Mouse (Mus musculus): Measurements from ENCODE around the gene Stra8. TPM values are rescaled to one million over a fixed set of nuclear protein-coding genes. Genes with fewer than 3 reads are reported as not detected.
A peak's percentile ranks its signal among the peaks of the same experiment; 100 is the strongest.

Stra8 gene
- total RNA-seq, 4 experiments from 2014 or later = not detected

DNA sequence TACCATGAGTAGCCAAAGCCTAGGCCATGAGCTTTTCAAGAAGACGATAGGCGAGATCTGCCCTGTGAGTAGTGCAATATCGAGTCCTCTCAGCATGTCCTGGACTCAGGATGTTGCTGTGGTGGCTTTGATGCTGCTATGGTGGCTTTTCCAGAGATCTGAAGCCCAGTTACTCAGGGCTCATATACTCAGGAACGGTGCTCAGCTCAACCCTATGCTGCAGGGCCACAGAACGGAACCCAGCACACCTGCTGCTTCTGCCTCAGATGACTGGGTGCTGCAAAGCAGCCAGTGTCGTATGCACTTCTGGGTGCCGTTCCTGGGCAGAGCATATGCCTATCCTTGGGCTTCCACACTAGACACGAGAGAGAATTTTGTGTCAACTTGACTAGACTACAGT lies 19.5 kb downstream of the Stra8 start:
- no peak for DNase-seq (ENCODE audit: low spot score in 2 of 2)

GRCm38 (mm10) chr6:34941496-34941895 lies 21.5 kb downstream of the Stra8 start:
- no peak for DNase-seq (ENCODE audit: low spot score in 2 of 2)

GRCm38 (mm10) chr6:34942446-34942845 lies 22.5 kb downstream of the Stra8 start:
- DNase-seq (ENCODE audit: low spot score in 2 of 2) = no peak

- DNase-seq (ENCODE audit: low spot score in 2 of 2) = no peak
Measured at GRCm38 (mm10) chr6:34943499-34943898, 23.5 kb downstream of the Stra8 start.

DNA sequence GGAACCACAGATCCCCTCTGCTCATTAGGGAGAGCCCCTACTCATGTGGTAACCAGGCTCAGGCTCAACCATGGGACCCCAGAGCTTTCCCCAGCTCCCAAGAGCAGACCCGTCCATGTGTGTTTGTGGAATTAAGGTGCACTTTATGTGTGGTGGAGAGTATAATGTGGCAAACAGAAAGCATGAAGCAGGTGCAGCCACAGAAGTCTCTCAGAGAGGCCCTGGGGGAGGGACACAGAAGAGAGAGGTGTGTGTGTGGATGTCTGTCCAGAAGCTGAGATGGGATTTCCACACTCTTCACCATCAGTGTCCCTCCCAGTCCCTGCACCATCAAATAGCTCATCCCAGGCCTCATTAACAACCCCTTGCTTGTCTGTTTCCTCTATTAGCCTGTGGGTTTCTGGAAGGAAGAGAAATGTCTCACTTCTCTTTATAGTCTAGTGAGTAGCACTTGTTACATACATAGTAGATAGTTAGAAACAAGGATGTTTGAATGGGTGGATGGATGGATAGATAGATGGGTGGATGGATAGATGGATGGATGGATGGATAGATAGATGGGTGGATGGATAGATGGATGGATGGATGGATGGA lies 26.6 kb downstream of the Stra8 start:
- no peak for DNase-seq (ENCODE audit: low spot score in 2 of 2)

DNA sequence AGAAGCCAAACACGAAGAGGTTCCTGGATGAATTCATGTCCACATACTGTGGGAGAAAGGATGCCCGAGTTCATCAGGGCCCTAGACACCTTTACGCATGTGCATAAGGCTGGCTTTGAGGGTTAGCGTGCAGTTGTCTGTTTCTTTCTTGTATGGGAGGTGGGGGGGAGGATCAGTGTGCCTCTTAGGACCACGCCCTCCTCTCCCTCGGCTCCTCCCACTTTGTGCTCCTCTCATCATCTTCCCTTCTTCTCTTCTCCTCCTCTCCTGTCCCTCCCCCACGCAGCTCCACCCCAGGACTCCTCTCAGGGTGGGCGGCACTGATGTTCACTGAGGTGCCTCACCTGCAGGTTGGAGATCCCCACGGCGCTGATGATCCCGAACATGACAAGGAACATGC lies 28.5 kb downstream of the Stra8 start:
- DNase-seq (ENCODE audit: low spot score in 2 of 2) = peak in 1 of 2 experiments; percentile 22

DNA sequence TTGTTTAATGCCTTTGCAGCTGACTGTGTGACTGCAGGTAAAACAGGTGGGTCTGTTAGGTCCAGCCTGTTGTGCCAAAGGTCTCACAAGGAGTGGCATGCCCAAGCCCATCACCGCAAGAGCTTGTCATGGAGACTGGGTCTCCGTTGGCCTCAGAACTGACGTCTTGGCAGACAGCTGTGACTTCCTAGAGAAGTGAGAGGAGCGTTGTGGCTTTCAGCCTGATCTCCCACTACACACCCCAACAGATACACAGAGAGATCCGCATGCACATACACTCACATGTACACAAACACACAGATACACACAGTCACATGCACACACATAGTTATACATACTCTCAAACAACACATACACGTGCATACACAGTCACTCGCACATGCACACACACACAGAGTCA lies 31.6 kb downstream of the Stra8 start:
- no peak for DNase-seq (ENCODE audit: low spot score in 2 of 2)

- no peak for DNase-seq (ENCODE audit: low spot score in 2 of 2)
Measured at GRCm38 (mm10) chr6:34951956-34952667, 32.1 kb downstream of the Stra8 start.

GRCm38 (mm10) chr6:34954926-34955861 lies 35.2 kb downstream of the Stra8 start:
- no peak for DNase-seq (ENCODE audit: low spot score in 2 of 2)

DNA sequence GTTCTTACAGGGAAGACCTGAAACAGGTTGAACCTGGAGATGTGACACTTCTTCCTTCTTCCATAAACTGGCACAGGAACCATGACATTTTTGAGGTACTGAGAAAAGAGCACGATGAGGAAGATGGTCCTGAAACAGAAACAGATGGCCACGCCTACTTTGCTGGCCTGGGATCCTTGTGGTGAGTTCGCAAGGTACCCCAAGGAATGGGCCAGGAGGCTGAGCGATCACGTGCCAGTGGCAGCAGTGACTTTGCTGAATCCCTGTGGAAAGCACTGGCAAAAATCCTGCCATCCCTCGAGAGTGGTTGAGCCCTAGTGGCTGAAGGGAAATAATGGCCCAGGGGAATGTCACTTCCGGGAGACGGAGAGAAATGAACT lies 35.9 kb downstream of the Stra8 start:
- no peak for DNase-seq (ENCODE audit: low spot score in 2 of 2)

- no peak for DNase-seq (ENCODE audit: low spot score in 2 of 2)
Measured at GRCm38 (mm10) chr6:34959131-34959530, 39.2 kb downstream of the Stra8 start.

DNA sequence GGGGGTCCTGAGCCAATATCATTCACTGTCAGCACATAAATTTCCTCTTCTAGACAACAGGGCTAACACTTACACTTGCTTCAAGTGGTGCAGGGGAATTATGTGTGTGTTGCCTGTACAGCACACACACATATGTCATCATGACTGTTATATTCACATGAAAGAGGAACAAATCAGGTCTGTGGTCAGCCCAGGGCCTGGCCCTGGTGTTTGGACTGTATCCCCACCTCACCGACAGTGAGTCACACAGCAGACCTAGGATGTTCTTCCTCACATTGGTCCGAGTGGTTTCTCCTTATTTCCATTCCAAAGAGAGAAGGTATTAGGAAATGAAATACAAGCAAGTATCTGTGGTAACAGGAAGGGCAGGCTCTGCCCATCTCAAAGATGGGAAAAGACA lies 44.6 kb downstream of the Stra8 start:
- no peak for DNase-seq (ENCODE audit: low spot score in 2 of 2)

DNA sequence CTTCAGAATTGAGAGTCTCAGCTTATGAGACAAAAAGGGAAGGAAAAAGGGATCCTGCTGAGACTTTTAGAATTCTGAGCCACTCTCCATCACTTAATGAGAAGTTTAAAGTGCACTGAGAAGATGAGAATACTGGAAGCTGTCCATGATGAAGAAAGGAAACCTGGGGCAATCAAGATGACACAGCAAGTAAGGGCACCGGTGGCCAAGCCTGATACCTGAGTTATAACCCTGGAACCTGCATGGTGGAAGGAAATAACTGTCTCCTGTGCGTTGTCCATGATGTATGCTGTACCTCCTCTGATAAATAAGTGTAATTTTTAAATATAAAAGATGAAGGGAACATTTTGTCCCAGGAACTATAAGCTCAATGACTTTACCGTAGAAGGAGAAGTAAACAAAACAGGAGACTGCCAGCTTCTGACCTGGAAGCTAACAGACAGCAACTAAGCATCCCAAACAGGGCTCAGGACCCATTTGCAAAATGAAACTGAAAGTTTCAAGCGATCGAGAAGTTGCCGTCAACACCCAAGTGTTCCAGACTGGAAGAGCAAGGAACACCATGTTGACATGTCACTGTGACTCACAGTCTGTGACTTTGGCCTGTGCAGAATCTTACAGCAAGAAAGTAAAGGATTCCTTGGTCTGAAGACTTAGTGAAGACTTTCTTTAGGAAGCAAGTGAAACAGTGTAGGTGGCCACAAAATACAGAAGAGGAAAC lies 46.0 kb downstream of the Stra8 start:
- DNase-seq (ENCODE audit: low spot score in 2 of 2) = no peak

DNA sequence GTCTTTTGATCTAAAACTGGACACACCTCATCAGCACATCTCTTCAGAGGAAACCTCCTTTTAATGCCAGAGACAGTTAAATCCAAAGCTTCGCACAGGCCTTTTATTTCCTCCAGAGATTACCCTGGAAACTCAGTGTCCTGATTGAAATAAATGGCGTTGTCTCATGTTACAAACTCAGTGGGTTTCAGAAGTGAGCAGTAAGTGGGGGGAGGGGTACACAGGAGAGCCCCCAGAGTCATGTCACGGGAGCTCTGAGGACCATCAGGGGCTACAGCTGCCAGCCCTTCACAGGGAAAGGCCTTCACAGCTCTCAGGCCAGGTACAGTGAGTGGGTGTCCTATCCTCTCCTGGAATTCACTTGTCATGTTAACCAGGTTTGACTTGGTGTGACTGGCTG lies 51.2 kb downstream of the Stra8 start:
- no peak for DNase-seq (ENCODE audit: low spot score in 2 of 2)

DNA sequence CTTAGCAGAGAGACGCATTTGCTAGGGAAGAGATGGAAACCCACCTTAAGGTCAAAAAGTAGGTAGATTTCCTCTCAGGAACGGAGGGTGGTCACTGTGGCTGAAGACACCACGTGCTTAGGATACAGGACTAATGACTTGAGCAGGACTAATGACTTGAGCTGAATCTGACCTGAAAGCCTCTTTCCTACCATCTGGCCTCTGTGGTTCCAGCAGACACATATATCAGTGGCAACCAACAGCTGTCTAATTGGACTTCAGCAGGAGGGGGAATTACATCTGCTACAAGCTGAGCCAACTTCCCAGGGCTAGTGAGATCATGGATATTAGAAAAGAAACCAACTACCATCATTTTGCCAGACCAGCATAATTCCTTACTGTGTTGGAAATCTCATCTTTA lies 59.3 kb downstream of the Stra8 start:
- DNase-seq (ENCODE audit: low spot score in 2 of 2) = no peak

DNA sequence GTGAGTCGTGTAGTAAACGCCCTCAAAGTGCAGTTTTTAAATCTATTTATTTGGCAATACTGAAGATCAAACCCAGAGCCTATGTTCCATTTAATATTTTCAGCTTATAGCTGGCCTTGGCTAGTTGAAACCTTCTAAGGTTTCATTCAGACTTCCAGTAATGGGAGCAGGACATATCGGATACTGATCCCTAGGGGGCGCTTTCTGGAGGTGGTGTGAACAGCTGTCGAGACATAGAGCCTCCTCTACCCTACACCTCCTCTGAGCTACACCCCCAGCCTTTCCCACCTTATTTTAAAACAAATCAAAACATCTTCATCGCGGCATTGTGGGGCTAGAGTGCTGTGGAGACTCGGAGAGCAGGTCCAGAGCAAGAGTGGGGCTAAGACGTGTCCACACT lies 60.7 kb downstream of the Stra8 start:
- DNase-seq (ENCODE audit: low spot score in 2 of 2) = no peak

- DNase-seq (ENCODE audit: low spot score in 2 of 2) = no peak
Measured at GRCm38 (mm10) chr6:34987085-34987645, 67.2 kb downstream of the Stra8 start.

DNA sequence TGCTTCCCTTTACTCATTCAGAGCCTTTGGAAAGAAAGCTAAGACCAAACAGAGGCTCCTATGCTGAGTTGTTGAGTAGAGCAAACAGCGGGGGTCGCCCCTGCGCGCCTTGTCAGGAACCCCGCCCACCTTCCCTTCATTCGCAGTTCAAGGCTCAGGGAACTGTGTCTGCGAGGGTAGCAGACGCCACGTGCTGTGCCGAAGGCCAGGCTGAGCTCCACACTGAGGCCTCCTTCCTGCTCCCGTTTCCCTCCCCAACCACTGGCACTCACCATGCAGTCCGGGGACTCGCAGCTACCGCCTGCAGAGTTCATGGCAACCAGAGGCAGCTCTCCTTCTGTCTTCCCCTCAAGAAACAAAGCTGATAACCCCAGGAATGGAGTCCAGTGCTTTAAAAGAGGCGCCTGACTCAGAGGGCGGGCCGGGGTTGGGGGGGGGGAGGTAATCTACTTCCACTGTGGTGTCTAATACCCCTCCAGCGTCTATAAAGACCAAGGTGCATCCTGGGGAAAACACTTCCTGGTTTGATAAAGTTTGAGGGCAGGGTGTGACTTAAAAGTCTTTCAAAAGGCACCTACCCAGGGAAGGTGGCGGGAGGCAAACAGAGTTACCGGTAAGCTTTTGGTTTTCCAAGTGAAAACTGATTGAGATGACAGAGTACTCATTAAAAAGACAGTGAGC lies 68.3 kb downstream of the Stra8 start, which contains the start of gene Slc23a4:
Gene Slc23a4 (minus strand): TSS at position 324 of the 681 bp plus-strand sequence.
- DNase-seq (ENCODE audit: low spot score in 2 of 2) = no peak
